Mouse (Mus musculus) neural tube, embryonic 15.5 days (tissue): ENCODE measurements around the gene Rsrp1. TPM values are rescaled to one million over a fixed set of nuclear protein-coding genes. Genes with fewer than 3 reads are reported as not detected.

Source experiments
- ATAC-seq: fragments of 200-750 bp; cut with Nextera tagmentation; 2 replicates; pipeline ENCODE4 v1.8.0; 2017; ENCODE audit warnings: mild to moderate bottlenecking, moderate TSS enrichment, moderate library complexity; ENCODE audit not compliant: low FRiP score
- H3K27ac ChIP-seq: fragments of 300-500 bp; sonication (generic); replicated peaks from 2 replicates; pipeline ENCODE4 v1.5.1; 2015; ENCODE audit warnings: mild to moderate bottlenecking, inconsistent platforms
- H3K27me3 ChIP-seq: fragments of 300-500 bp; sonication (generic); replicated peaks from 2 replicates; pipeline ENCODE4 v1.6.1; 2015; ENCODE audit warnings: inconsistent platforms
- H3K36me3 ChIP-seq: fragments of 300-500 bp; sonication (generic); 2 replicates; pipeline ENCODE4 v1.6.1; 2015; ENCODE audit warnings: inconsistent platforms
- H3K4me1 ChIP-seq: fragments of 300-500 bp; sonication (generic); 2 replicates; pipeline ENCODE4 v1.6.1; 2015; ENCODE audit warnings: inconsistent platforms
- H3K4me2 ChIP-seq: fragments of 300-500 bp; sonication (generic); 2 replicates; pipeline ENCODE4 v1.6.1; 2015; ENCODE audit warnings: inconsistent platforms, mild to moderate bottlenecking, moderate library complexity
- H3K4me3 ChIP-seq: fragments of 300-500 bp; sonication (generic); replicated peaks from 2 replicates; pipeline ENCODE4 v1.5.1; 2015; ENCODE audit warnings: mild to moderate bottlenecking, inconsistent platforms
- H3K9ac ChIP-seq: fragments of 300-500 bp; sonication (generic); replicated peaks from 2 replicates; pipeline ENCODE4 v1.6.1; 2015; ENCODE audit warnings: mild to moderate bottlenecking, inconsistent platforms
- H3K9me3 ChIP-seq: fragments of 300-500 bp; sonication (generic); replicated peaks from 2 replicates; pipeline ENCODE4 v1.6.1; 2016; ENCODE audit warnings: inconsistent platforms
- WGBS: fragments of 180-500 bp; shearing (Covaris S2); methylation state at CpG from one replicate; pipeline ENCODE4 v1.1.7; 2015; ENCODE audit warnings: mixed read lengths; 5-methylcytosine and 5-hydroxymethylcytosine counted together
- polyA plus RNA-seq: library from polyadenylated mRNA; unstranded; fragments of >200 nt; fragmentation: Nextera tagmentation; extraction: Ambion mirVana; gene quantifications from 2 replicates; pipeline ENCODE4 v1.2.1, GENCODE M21; 2015

The Rsrp1 gene
- polyA plus RNA-seq, 1 experiment from 2014 or later: 502 TPM

DNA sequence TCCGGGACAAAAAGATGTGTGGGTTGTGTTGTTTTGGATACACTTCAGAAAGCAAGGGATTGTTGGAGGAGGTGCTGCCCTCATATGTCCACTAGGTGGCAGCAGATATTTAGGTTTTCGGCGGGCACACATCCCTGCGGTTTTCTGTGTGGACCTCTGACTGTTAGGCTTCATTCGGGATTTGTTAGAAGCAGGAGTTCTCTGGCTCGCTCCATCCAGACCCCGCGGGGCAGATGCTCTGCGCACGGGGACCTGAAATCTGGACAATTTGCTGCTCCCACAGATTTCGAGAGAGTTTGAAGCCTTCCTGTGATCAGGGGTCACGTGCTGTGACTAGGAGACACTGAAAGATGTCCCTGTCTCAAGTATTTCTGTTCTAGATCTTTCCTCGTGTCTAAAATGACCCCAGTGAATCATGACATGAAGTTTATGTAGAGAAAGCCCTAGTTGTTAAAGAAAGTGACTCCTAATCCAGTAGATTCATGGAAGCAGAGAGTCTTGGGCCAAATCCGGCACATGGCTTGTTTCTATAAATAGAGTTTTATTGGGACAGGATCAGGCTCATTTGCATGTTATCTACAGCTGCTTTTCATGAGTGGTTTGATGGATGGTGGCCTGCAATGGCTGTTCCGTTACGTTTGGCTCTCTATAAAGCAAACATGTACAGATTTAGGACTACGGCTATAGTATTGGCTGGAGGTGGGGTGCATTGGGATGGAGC, 22.8 kb downstream of the Rsrp1 start:
- H3K9me3 ChIP-seq: no peaks in the 10 kb centered on the region
- H3K4me2 ChIP-seq: peak overlapping the region; percentile 58
- peaks cover 36% of the 10 kb centered on the region for H3K27me3 ChIP-seq
- WGBS: 10% methylated on average over 17 of the region's 17 CpGs
- H3K36me3 ChIP-seq: no peaks in the 10 kb centered on the region
- ATAC-seq: 0 out of 2 replicates have a peak, but pooled peaks have one; percentile 45
- 0 out of 2 replicates have a peak overlapping the region, but pooled peaks have one; percentile 33 for H3K9ac ChIP-seq
- H3K27ac ChIP-seq: no peak overlapping the region
- H3K4me3 ChIP-seq: peak overlapping the region; percentile 30
- H3K4me1 ChIP-seq: peaks cover 16% of the 10 kb centered on the region

DNA sequence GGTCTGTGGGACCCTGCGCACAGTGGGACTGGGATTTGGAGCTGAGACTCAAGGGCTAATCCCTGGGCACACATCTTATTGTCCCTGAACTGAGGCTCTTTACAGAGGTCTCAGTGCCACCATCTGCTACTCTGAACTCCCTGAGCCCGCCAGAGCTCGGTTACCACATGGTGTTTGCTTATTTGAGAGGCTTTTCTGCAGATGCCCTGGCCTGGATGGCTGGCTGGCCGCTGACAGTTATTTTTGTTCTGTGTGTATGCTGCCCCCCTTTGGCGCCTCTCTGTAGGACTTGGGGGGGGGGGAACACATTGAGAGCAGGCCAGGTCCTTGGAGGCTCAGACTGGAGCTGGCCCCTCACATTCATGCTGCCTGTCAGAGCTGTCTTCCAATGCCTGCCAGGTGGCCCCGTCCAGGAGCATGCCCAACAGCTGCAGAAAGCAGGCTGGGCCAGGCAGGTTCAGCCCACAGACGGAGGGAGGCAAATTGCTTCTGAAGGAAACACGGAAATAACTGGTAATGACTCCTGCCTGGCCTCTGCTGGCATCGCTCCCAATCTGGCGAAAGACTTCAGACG, 27.2 kb downstream of the Rsrp1 start:
- no peaks in the 10 kb centered on the region for H3K36me3 ChIP-seq
- WGBS: 23% methylated on average over 11 of the region's 11 CpGs
- H3K9me3 ChIP-seq: no peaks in the 10 kb centered on the region
- no peak overlapping the region for H3K4me2 ChIP-seq
- H3K4me1 ChIP-seq: peaks cover 21% of the 10 kb centered on the region
- H3K9ac ChIP-seq: no peak overlapping the region
- no peak for ATAC-seq
- H3K27ac ChIP-seq: 0 out of 2 replicates have a peak overlapping the region, but pooled peaks have one; percentile 34
- 0 out of 2 replicates have a peak, but pooled peaks cover 15% of the 10 kb centered on the region for H3K27me3 ChIP-seq
- H3K4me3 ChIP-seq: no peak overlapping the region

DNA sequence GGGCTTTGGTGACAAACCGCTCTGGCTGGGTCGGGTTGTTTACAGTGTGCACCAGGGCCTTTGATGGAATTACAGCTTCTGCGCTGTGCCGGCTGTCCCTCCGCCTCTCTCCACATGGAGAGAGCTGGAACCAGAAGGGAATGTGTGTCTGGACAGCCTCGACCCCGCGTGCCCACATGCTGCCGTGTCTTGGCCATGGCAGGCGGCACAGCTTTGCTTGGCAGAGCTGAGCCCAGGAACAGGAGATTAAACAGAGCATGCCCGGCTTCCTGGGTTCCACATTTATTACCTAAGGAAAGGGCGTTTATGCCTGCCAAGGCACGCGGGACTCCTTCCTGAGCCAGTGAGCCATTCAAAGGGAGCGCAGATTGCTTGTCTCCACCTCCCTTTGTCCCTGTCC, 31.1 kb downstream of the Rsrp1 start:
- no peak overlapping the region for H3K27ac ChIP-seq
- 0 out of 2 replicates have a peak, but pooled peaks cover 15% of the 10 kb centered on the region for H3K27me3 ChIP-seq
- H3K4me1 ChIP-seq: peaks cover 17% of the 10 kb centered on the region
- no peak overlapping the region for H3K4me3 ChIP-seq
- H3K4me2 ChIP-seq: peak overlapping the region; percentile 20; the same call in 1 of the 2 replicates
- no peaks in the 10 kb centered on the region for H3K36me3 ChIP-seq
- no peak overlapping the region for H3K9ac ChIP-seq
- WGBS: 11% methylated on average over 15 of the region's 15 CpGs
- no peak for ATAC-seq
- H3K9me3 ChIP-seq: no peaks in the 10 kb centered on the region

DNA sequence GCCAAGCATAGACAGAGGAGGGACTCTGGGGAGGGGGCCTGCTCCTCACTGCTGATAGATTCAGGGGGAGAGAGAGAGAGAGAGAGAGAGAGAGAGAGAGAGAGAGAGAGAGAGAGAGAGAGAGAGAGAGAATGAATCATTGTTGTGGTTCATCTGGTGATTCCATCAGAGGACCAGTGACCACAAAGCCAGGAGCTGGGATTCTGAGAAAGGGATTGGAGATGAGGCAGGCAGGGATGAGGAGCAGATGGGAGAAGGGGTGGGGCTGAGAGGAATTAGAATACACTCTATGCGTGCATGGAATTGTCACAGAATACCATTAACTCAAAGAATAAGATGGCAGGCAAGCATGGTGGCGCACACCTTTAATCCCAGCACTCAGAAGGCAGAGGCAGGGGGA, 31.8 kb downstream of the Rsrp1 start:
- Histone ChIP-seq H3K27me3 (0 out of 2 replicates have a peak, but pooled peaks cover 15% of the 10 kb centered on the region), H3K36me3 (no peaks in the 10 kb centered on the region)
- 82% methylated on average over 2 of the region's 2 CpGs for WGBS

DNA sequence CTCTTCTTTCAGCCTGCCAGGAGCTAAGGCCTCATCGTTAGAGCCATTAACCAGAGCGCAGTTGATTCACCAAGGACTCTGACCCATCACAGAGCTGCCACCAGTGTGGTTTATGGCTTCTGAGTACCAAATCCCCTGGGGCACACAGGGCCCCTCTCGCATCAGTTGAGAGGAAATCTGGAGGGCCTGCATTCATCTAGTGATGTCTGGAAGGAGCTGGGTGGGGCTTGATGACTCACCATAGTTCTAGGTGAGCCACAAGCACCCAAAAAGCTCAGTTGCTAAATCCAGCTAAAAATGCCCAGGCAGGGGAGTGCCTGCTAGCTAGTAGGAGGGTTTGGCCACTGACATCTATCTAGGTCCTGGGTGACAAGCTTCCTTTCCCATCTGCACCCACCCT, 32.5 kb downstream of the Rsrp1 start:
- Histone ChIP-seq H3K9ac (no peak overlapping the region), H3K27me3 (0 out of 2 replicates have a peak, but pooled peaks cover 15% of the 10 kb centered on the region), H3K27ac (no peak overlapping the region), H3K36me3 (no peaks in the 10 kb centered on the region), H3K9me3 (no peaks in the 10 kb centered on the region), H3K4me2 (no peak overlapping the region), H3K4me1 (peaks cover 10% of the 10 kb centered on the region), H3K4me3 (no peak overlapping the region)
- WGBS: 42% methylated on average over 3 of the region's 3 CpGs
- ATAC-seq: no peak

More for the DNA sequence above, 31.8 kb downstream of the Rsrp1 start:
- Histone ChIP-seq H3K4me2 (no peak overlapping the region), H3K9me3 (no peaks in the 10 kb centered on the region), H3K4me3 (no peak overlapping the region), H3K27ac (no peak overlapping the region), H3K9ac (no peak overlapping the region), H3K4me1 (peaks cover 17% of the 10 kb centered on the region)
- ATAC-seq: no peak

DNA sequence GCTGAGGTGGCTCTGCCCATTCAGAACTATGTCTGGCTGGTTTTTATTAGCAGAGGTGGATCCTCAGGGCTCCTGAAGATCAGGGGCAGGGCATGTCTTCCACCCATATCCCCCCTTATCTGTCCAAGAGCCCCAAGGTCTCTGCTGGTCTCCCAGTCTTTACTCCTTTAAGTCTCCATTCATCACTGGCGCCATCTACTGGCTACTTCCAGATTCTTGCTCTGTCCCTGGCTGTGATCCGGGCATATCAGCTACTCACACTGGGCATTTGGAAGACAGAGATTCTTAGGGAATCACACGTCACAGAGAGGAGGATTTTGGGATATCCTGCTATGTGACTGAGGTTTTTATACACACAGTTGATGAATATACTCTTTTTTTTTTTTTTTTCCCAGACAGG, 32.9 kb downstream of the Rsrp1 start:
- no peak for ATAC-seq
- Histone ChIP-seq H3K27me3 (0 out of 2 replicates have a peak, but pooled peaks cover 15% of the 10 kb centered on the region), H3K4me1 (peaks cover 10% of the 10 kb centered on the region), H3K4me2 (no peak overlapping the region), H3K27ac (no peak overlapping the region), H3K9me3 (no peaks in the 10 kb centered on the region), H3K36me3 (no peaks in the 10 kb centered on the region), H3K9ac (no peak overlapping the region), H3K4me3 (no peak overlapping the region)
- 17% methylated on average over 3 of the region's 3 CpGs for WGBS

DNA sequence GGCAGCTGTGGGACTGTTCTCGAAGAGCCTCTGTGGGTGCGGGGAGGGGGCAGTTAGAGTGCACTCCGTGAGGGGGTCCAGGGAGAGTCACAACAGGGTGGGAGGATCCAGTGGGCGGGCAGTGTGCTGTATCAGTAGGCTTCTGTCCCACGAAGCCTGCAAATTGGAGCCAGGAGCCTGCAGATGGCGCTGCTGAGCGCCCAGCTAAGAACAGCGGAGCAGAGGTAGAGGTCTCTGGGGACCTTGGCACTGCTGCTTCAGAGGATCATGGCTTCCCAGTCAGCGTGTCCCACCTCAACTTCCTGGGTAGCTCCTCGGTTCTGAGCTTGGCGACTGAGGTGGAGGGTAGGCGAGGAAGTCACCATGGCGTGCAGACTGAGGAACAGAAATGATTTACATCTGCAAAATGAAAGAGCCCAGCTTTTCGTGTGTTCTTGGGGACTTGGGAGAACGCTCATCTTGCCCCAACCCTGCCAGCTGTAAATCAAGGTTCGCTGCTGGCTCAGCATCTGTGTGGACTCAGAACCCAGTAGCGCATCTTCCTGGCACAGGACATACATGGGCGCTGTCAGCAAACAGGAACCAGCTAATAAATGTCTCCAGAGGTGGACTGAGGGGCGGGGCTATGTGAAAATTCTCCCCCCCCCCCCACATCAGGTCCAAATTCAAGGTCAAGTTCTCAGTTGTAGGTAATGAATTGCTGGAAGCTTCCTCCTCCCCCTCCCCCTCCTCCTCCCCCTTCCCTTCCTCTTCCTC, 39.8 kb downstream of the Rsrp1 start:
- ATAC-seq: no peak
- Histone ChIP-seq H3K4me2 (peak overlapping the region; percentile 20), H3K4me3 (no peak overlapping the region), H3K27ac (no peak overlapping the region), H3K27me3 (no peaks in the 10 kb centered on the region), H3K36me3 (no peaks in the 10 kb centered on the region), H3K4me1 (peaks cover 5% of the 10 kb centered on the region), H3K9me3 (no peaks in the 10 kb centered on the region), H3K9ac (no peak overlapping the region)
- 21% methylated on average over 19 of the region's 19 CpGs for WGBS

DNA sequence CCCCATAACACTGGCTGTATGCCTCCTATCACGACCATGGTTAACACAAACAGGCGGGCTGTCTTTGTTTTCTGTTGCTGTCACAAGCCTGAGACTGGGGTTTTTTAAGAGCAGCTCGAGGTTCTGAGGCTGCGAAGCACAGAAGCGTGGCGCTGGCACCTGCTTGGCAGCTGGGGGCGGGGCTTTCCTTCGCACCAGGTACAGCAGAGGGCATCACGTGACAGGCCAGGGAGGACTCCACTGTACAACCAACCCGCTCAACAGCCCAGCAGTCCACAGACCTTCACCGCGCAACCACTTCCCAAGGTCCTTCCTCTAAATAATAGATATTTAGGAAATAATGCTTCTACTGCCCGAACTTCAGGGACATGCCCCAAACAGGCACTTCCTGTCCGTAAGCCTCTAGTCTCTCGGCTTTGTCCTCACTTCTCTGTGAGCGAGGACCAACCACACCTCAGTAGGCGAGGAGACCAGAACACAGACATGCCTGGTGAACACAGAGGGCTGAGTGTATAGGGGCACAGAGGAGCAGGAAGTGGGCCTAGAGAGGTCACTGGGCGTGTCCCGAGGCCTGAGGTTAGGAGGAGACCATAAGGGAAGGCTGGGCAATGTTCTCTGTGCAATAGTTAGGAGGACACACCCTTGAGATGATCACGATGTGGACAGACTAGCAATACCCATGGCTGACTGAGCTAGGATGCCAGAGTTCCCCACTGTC, 44.7 kb downstream of the Rsrp1 start:
- H3K27ac ChIP-seq: no peak overlapping the region
- H3K36me3 ChIP-seq: no peaks in the 10 kb centered on the region
- H3K4me1 ChIP-seq: peaks cover 3% of the 10 kb centered on the region; the same call in 1 of the 2 replicates
- no peaks in the 10 kb centered on the region for H3K9me3 ChIP-seq
- no peaks in the 10 kb centered on the region for H3K27me3 ChIP-seq
- no peak for ATAC-seq
- no peak overlapping the region for H3K9ac ChIP-seq
- H3K4me3 ChIP-seq: no peak overlapping the region
- no peak overlapping the region for H3K4me2 ChIP-seq
- 84% methylated on average over 20 of the region's 20 CpGs for WGBS

DNA sequence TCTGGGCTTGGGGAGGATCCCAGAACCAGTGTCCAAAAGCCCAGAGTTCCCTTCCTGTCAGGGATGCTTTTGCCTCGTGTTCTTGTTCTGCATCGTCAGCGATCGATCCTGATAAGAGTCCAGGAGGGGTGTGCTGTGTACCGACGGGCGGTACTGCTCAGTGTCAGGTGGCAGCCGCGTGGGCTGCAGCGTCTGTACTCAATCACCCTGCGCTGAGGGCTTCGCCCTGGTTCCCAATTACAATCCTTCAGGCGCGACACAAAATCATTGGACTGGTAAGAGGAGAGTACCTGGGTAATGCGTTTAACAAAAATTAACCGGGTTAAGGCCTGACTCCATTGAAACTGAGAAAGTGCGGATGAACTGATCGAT, 45.2 kb downstream of the Rsrp1 start:
- Histone ChIP-seq H3K4me1 (no peaks in the 10 kb centered on the region), H3K4me3 (no peak overlapping the region), H3K4me2 (no peak overlapping the region), H3K9ac (no peak overlapping the region), H3K27me3 (no peaks in the 10 kb centered on the region), H3K27ac (no peak overlapping the region), H3K36me3 (no peaks in the 10 kb centered on the region), H3K9me3 (no peaks in the 10 kb centered on the region)
- WGBS: 88% methylated on average over 18 of the region's 18 CpGs
- no peak for ATAC-seq

DNA sequence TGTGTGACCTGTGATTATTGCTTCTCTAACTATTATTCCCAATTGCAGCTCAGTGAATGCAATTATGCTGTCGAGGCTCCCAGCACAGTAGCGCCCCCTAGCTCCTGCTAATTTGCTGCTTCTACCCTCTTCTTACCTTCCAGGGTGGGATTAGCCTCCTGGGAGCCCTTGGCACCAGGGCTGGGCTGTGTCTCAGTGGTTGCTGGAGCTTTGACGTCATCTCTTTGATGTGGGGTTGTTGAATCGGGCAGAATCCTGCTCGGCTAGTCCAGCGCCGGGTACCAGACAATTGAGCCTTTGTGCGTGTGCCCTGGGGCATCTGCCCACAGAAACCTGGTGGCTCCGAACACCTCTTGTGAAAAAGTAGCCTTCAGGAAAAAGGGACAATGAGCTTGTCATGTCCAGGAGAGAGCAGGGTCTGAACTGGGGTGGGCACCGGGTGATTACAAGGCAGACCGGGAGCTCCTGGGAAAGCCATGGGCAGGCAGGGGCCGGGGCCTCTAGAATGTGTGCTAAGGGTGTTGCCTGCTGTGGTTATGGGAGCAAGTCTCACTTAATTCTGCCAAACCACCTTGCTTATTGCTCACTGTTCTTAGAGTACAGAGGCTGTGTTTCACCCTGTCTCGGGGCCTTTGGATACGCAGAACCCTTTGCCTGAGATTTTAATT, 52.0 kb downstream of the Rsrp1 start:
- H3K27ac ChIP-seq: no peak overlapping the region
- H3K36me3 ChIP-seq: no peaks in the 10 kb centered on the region
- H3K9ac ChIP-seq: no peak overlapping the region
- ATAC-seq: no peak
- H3K4me3 ChIP-seq: no peak overlapping the region
- H3K9me3 ChIP-seq: no peaks in the 10 kb centered on the region
- no peak overlapping the region for H3K4me2 ChIP-seq
- no peaks in the 10 kb centered on the region for H3K4me1 ChIP-seq
- 33% methylated on average over 14 of the region's 14 CpGs for WGBS
- no peaks in the 10 kb centered on the region for H3K27me3 ChIP-seq

DNA sequence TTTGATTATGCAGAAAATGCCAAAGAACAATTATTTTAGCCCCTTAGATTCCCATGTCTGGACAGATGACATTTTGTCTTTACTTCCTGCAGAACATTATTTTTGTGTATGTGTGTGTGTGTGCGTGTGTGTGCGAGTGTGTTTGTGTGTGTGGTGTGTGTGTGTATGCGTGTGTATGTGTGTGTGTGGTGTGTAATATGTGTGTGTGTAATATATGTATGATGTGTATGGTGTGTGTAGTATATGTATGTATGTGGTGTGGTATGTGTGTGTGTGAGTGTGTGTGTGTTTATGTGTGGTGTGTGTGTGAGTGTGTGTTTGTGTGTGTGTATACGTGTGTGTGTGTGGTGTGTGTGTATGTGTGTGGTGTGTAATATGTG, 52.5 kb downstream of the Rsrp1 start:
- Histone ChIP-seq H3K9me3 (no peaks in the 10 kb centered on the region), H3K27ac (no peak overlapping the region), H3K36me3 (no peaks in the 10 kb centered on the region), H3K4me3 (no peak overlapping the region), H3K9ac (no peak overlapping the region), H3K27me3 (no peaks in the 10 kb centered on the region), H3K4me2 (no peak overlapping the region), H3K4me1 (no peaks in the 10 kb centered on the region)
- 92% methylated on average over 4 of the region's 4 CpGs for WGBS
- ATAC-seq: no peak
